Mouse (Mus musculus) right cerebral cortex, postnatal 4 days (tissue): Measurements from ENCODE around the gene Olfr1350.
"Not testable (repeated sequence)": the region's sequence is repeated elsewhere in the genome, so short reads cannot be mapped to it uniquely, and the experiment has no call there.

Source experiments
- DNase-seq: peaks from one replicate; pipeline ENCODE4 v3.0.0-alpha.2; 2022

The Olfr1350 gene

GRCm38 (mm10) chr7:6564541-6564940, at the start of gene Olfr1350:
Olfr1350 (plus strand) TSS chr7:6564841.
- DNase-seq = no peak

GRCm38 (mm10) chr7:6521666-6522065, 43.0 kb upstream of the Olfr1350 start:
- no peak for DNase-seq

- no peak for DNase-seq
These were observed 41.8 kb upstream of the Olfr1350 start, which contains the start of gene Olfr1349 for GRCm38 (mm10) chr7:6522850-6523249. Olfr1349 (minus strand) TSS chr7:6522950.

GRCm38 (mm10) chr7:6525001-6525400, 39.6 kb upstream of the Olfr1350 start:
- DNase-seq = no peak

- DNase-seq = peak; percentile 25
These were observed 38.5 kb upstream of the Olfr1350 start for GRCm38 (mm10) chr7:6526141-6526540.

GRCm38 (mm10) chr7:6586096-6586759, 21.6 kb downstream of the Olfr1350 start:
- DNase-seq = no peak

- DNase-seq = not testable (repeated sequence)
These were observed 24.1 kb downstream of the Olfr1350 start for GRCm38 (mm10) chr7:6588766-6589165.

- no peak for DNase-seq
These were observed 38.7 kb downstream of the Olfr1350 start for GRCm38 (mm10) chr7:6603331-6603730.
